Mouse (Mus musculus) C2C12 (cell line): ENCODE measurements around the gene Magi1. TPM values are rescaled to one million over a fixed set of nuclear protein-coding genes. Genes with fewer than 3 reads are reported as not detected.

Experiments
- H3K27me3 ChIP-seq: one replicate; pipeline ENCODE4 v1.6.1; 2011; ENCODE audit not compliant: control insufficient read depth, insufficient read depth, insufficient read length
- H3K36me3 ChIP-seq: one replicate; pipeline ENCODE4 v1.6.1; 2011; ENCODE audit not compliant: control insufficient read depth, insufficient read depth
- H3K4me3 ChIP-seq: one replicate; pipeline ENCODE4 v1.5.1; 2011; ENCODE audit warnings: mild to moderate bottlenecking, control low read depth; ENCODE audit not compliant: poor library complexity, insufficient read depth, severe bottlenecking
- H3K79me2 ChIP-seq: one replicate; pipeline ENCODE4 v1.6.1; 2011; ENCODE audit not compliant: control insufficient read depth, insufficient read depth
- H3K79me3 ChIP-seq: one replicate; pipeline ENCODE4 v1.6.1; 2011; ENCODE audit warnings: low read depth, control low read depth
- H3ac ChIP-seq: one replicate; pipeline ENCODE3; 2011; ENCODE audit warnings: low read depth; ENCODE audit not compliant: control insufficient read depth, insufficient read length
- CEBPB ChIP-seq: IDR thresholded peaks from one replicate; pipeline ENCODE4 v1.6.1; 2011; ENCODE audit warnings: low read depth, mild to moderate bottlenecking, control low read depth, moderate library complexity
- CTCF ChIP-seq: IDR thresholded peaks from one replicate; pipeline ENCODE4 v1.5.1; 2011; ENCODE audit not compliant: control insufficient read depth, insufficient read depth, insufficient read length
- FOSL1 ChIP-seq: IDR thresholded peaks from one replicate; pipeline ENCODE4 v1.8.0; 2011; ENCODE audit warnings: mild to moderate bottlenecking, low read length; ENCODE audit not compliant: poor library complexity, insufficient read depth, severe bottlenecking
- MAX ChIP-seq: IDR thresholded peaks from one replicate; pipeline ENCODE4 v1.6.1; 2011; ENCODE audit warnings: mild to moderate bottlenecking, control low read depth
- MYOD1 ChIP-seq: IDR thresholded peaks from one replicate; pipeline ENCODE4 v1.6.1; 2011; ENCODE audit warnings: low read depth; ENCODE audit not compliant: control insufficient read depth, insufficient read length
- MYOG ChIP-seq: IDR thresholded peaks from one replicate; pipeline ENCODE4 v1.6.1; 2011; ENCODE audit not compliant: control insufficient read depth, insufficient read length; ENCODE audit errors: extremely low read depth
- USF1 ChIP-seq: IDR thresholded peaks from one replicate; pipeline ENCODE4 v1.6.1; 2011; ENCODE audit warnings: low read depth, mild to moderate bottlenecking, control low read depth, moderate library complexity
- polyA plus RNA-seq: library from polyadenylated mRNA; unstranded; fragments of >200 nt; fragmentation: generic; extraction: Trizol; gene quantifications from one replicate; pipeline ENCODE4 v1.2.1, GENCODE M21; 2012; ENCODE audit warnings: missing spikeins

Gene Magi1
- polyA plus RNA-seq, 1 experiment: 3.8 TPM

GRCm38 (mm10) chr6:93909976-93910375, 373.7 kb downstream of the Magi1 start:
- Histone ChIP-seq H3K36me3 (no peaks in the 10 kb centered on the region), H3K79me2 (no peaks in the 10 kb centered on the region), H3K4me3 (no peak overlapping the region), H3ac (no peak overlapping the region), H3K79me3 (peaks cover 1% of the 10 kb centered on the region), H3K27me3 (no peaks in the 10 kb centered on the region)
- TF ChIP-seq MAX: no peak
- TF ChIP-seq MYOG: no peak
- TF ChIP-seq CTCF: no peak
- TF ChIP-seq FOSL1: no peak
- no peak for TF ChIP-seq USF1
- no peak for TF ChIP-seq CEBPB
- no peak for TF ChIP-seq MYOD1

DNA sequence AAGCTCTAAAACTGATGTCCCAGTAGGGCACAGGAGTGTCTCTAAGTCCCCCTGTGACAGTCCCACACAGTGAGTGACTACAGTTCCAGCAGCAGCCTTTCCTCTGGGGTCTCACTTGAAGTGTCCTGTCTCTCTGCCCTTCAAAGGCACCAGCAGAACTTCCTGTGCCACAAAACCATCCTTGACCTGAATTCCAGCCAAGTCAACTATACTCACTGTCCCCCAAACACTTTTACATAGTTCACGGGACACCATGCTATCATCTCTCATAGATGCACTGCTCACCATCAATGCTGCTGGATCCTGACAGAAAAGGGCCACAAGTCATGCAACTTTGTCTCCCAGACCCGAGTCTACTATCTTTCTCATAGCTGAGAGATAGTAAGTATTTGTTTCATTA, 378.7 kb downstream of the Magi1 start:
- no peak overlapping the region for H3ac ChIP-seq
- H3K79me3 ChIP-seq: peaks cover 1% of the 10 kb centered on the region
- H3K27me3 ChIP-seq: no peaks in the 10 kb centered on the region
- H3K4me3 ChIP-seq: no peak overlapping the region
- TF ChIP-seq CTCF: no peak
- TF ChIP-seq MYOG: no peak
- TF ChIP-seq FOSL1: no peak
- TF ChIP-seq USF1: no peak
- no peak for TF ChIP-seq CEBPB
- TF ChIP-seq MAX: no peak
- no peak for TF ChIP-seq MYOD1
- H3K79me2 ChIP-seq: no peaks in the 10 kb centered on the region
- H3K36me3 ChIP-seq: no peaks in the 10 kb centered on the region

DNA sequence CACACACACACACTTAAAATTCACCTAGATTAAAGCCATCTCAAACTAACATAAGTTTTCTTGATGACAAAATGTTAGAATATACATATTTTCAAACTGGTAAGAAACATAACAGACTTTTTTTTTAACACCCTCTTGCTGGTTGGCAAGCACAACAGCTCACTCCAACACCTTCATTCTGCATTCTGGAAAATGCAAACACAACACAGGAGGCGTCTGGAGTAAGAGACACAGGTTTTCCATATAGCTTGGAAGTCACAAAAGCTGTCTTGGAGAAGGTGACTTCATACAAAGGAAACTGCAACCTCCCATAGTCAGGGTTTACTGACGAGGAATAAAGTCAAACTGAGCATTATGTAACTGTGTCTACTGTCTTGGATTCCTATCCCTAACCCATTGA, 381.5 kb downstream of the Magi1 start:
- peaks cover 1% of the 10 kb centered on the region for H3K79me3 ChIP-seq
- H3K79me2 ChIP-seq: no peaks in the 10 kb centered on the region
- H3K27me3 ChIP-seq: no peaks in the 10 kb centered on the region
- H3K4me3 ChIP-seq: no peak overlapping the region
- no peak for TF ChIP-seq FOSL1
- no peak for TF ChIP-seq CEBPB
- TF ChIP-seq MYOD1: no peak
- no peak for TF ChIP-seq CTCF
- no peak for TF ChIP-seq MYOG
- H3ac ChIP-seq: no peak overlapping the region
- H3K36me3 ChIP-seq: no peaks in the 10 kb centered on the region

- Histone ChIP-seq H3K4me3 (no peak overlapping the region), H3K36me3 (no peaks in the 10 kb centered on the region), H3ac (no peak overlapping the region), H3K79me2 (no peaks in the 10 kb centered on the region), H3K79me3 (peaks cover 1% of the 10 kb centered on the region), H3K27me3 (no peaks in the 10 kb centered on the region)
- TF ChIP-seq MAX (no peak), USF1 (no peak), MYOG (no peak), CEBPB (no peak), CTCF (no peak), FOSL1 (no peak), MYOD1 (no peak)
Observed at GRCm38 (mm10) chr6:93901408-93901807, 382.3 kb downstream of the Magi1 start.

DNA sequence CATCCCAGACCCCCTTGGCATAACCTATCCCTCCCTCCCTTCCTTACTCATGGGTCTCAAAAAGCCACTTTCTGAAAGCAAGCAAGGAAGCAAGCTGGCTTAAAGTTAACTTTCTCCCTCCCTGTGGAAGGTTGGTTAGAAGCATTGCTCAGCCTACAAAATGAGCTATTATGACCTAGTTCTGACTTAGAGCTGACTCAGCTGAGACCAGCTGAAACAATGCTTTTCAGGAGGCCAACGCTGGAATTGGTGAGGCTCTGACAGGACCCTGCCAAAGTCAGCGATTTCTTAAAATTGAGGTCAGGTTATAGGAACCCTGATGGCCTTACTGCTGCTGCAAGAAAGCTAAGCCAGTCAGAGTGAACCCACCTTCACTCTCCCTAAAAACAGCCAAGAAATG, 386.2 kb downstream of the Magi1 start:
- no peaks in the 10 kb centered on the region for H3K36me3 ChIP-seq
- TF ChIP-seq CTCF (no peak), MYOD1 (no peak), MYOG (no peak), FOSL1 (no peak), MAX (no peak), CEBPB (no peak)
- H3K79me2 ChIP-seq: no peaks in the 10 kb centered on the region
- no peaks in the 10 kb centered on the region for H3K27me3 ChIP-seq
- H3K4me3 ChIP-seq: no peak overlapping the region
- H3K79me3 ChIP-seq: no peaks in the 10 kb centered on the region
- no peak overlapping the region for H3ac ChIP-seq

DNA sequence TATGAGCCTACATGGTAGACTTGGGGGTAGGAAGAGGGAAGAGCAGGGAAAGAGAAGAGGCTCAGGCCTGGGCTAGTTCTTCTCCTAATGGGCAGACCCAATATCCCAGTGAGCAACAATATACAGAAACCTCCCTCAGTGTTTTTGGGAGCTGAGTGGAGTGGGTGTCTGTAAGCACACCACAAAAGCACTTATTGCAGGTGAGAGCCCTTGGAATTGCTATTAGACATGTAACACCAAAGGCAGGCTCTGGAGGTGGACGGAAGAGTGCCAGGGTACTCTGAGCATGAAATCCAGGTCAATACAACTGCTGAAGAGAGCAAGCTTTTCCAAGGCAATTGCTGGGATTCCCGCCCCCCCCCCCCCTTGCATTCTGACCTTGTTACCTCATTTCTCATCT, 388.0 kb downstream of the Magi1 start:
- no peak overlapping the region for H3ac ChIP-seq
- no peaks in the 10 kb centered on the region for H3K79me2 ChIP-seq
- no peaks in the 10 kb centered on the region for H3K27me3 ChIP-seq
- no peaks in the 10 kb centered on the region for H3K36me3 ChIP-seq
- TF ChIP-seq MYOG (no peak), USF1 (no peak), MAX (no peak), CEBPB (no peak)
- H3K79me3 ChIP-seq: no peaks in the 10 kb centered on the region
- no peak overlapping the region for H3K4me3 ChIP-seq

DNA sequence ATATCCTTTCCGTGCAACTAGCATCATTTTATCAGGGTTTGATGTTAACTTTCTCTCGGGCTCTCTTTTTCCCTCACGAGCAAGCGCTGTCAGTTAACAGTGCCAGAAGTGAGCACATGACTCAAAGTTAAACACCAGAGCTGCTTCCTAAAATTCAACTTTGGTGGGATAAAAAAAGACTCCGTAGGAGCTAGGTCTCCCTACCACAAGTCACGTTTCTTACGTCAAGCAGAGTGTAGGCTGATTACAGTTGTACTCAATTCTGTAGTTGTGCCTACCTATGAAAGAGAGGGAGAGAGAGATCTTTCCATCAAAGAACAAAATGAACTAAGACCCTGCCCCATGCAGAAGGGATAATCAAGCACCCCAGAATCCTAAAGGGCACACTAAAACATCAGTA, 389.8 kb downstream of the Magi1 start:
- TF ChIP-seq CTCF: no peak
- no peak for TF ChIP-seq MYOD1
- TF ChIP-seq CEBPB: no peak
- TF ChIP-seq USF1: no peak
- no peak for TF ChIP-seq FOSL1
- no peak for TF ChIP-seq MAX
- TF ChIP-seq MYOG: no peak
- Histone ChIP-seq H3K36me3 (no peaks in the 10 kb centered on the region), H3K79me2 (no peaks in the 10 kb centered on the region), H3K79me3 (no peaks in the 10 kb centered on the region), H3K4me3 (no peak overlapping the region), H3ac (no peak overlapping the region), H3K27me3 (no peaks in the 10 kb centered on the region)
